In the genomic region with DNA sequence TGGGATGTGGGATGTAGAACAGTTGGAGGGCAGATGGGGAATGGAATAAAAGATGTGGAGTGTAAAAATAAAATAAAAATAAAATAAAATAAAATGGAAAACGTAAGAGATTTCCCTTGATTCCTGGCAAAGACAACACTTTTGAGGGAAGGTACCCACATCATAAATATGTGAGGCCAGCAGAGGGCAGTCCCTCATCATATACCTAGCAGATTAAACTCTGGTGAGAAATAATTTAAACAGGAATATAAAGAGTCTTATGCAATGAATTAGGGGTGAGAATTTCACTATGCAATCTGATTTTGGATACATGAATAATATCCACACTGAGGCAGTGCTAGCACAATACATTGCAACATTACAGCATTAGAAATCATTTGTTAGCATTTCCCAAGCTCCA, we compare ENCODE assay signal across 26 mouse cellular contexts. TPM values are rescaled to one million over a fixed set of nuclear protein-coding genes. Genes with fewer than 3 reads are reported as not detected.
"Had no signal": no experiment of that assay in that cellular context is flagged by ENCODE, and none has a peak within 500 bp of the region (broad histone marks: within the 10 kb centered on the region; RNA-seq: fewer than 3 reads in every experiment).

No protein-coding gene starts in this region.

- ATAC-seq: liver, embryonic 12.5 days; midbrain, embryonic 13.5 days; midbrain, embryonic 16.5 days had no signal

- H3K36me3 ChIP-seq: limb, embryonic 10.5 days; limb, embryonic 13.5 days; liver, embryonic 12.5 days; liver, embryonic 15.5 days; lung, embryonic 15.5 days; midbrain, embryonic 10.5 days; midbrain, embryonic 13.5 days had no signal

- H3K4me1 ChIP-seq: limb, embryonic 10.5 days; limb, embryonic 13.5 days; liver, embryonic 12.5 days; liver, embryonic 15.5 days; lung, embryonic 15.5 days; megakaryocyte, embryonic 14.5 days; midbrain, embryonic 10.5 days; midbrain, embryonic 13.5 days had no signal

- DNase-seq: kidney, postnatal 14 days; kidney, postnatal 4 days; layer of hippocampus, adult 9-11 months; liver; lung, adult 18-20 months; lung, postnatal 10 days; lung, postnatal 36 days; thymus, postnatal 25 days had no signal

- H3K27ac ChIP-seq: layer of hippocampus, adult 2 months; limb, embryonic 10.5 days; limb, embryonic 13.5 days; liver, embryonic 12.5 days; liver, embryonic 15.5 days; lung, embryonic 15.5 days; midbrain, embryonic 10.5 days; midbrain, embryonic 13.5 days had no signal

- H3K9ac ChIP-seq: limb, embryonic 13.5 days; liver, embryonic 12.5 days; liver, embryonic 15.5 days; lung, embryonic 15.5 days; midbrain, embryonic 13.5 days had no signal

- H3K4me3 ChIP-seq: layer of hippocampus, adult 2 months; limb, embryonic 10.5 days; limb, embryonic 13.5 days; liver, embryonic 12.5 days; liver, embryonic 15.5 days; lung, embryonic 15.5 days; megakaryocyte, embryonic 14.5 days; midbrain, embryonic 10.5 days; midbrain, embryonic 13.5 days had no signal

- H3K4me2 ChIP-seq: limb, embryonic 13.5 days; liver, embryonic 12.5 days; liver, embryonic 15.5 days; lung, embryonic 15.5 days; midbrain, embryonic 13.5 days had no signal

- H3K27me3 ChIP-seq: limb, embryonic 13.5 days; liver, embryonic 12.5 days; liver, embryonic 15.5 days; lung, embryonic 15.5 days; megakaryocyte, embryonic 14.5 days; midbrain, embryonic 13.5 days had no signal

- H3K9me3 ChIP-seq: limb, embryonic 10.5 days; limb, embryonic 13.5 days; liver, embryonic 12.5 days; liver, embryonic 15.5 days; lung, embryonic 15.5 days; megakaryocyte, embryonic 14.5 days; midbrain, embryonic 10.5 days; midbrain, embryonic 13.5 days had no signal

RNA-seq across cellular contexts. Expression of gene 5530400C23Rik, which starts 46.5 kb away (rescaled TPM):
- total RNA-seq: layer of hippocampus, adult 2 months; layer of hippocampus, postnatal 25 days; left cerebral cortex, adult 18-20 months; left cerebral cortex, postnatal 25 days had no signal
- polyA plus RNA-seq: kidney, embryonic 14.5 days; limb, embryonic 10.5 days; limb, embryonic 13.5 days; liver, embryonic 12.5 days; liver, embryonic 15.5 days; lung, embryonic 15.5 days; midbrain, embryonic 10.5 days; midbrain, embryonic 13.5 days; midbrain, embryonic 16.5 days; neural tube, embryonic 11.5 days; neural tube, embryonic 14.5 days; stomach, embryonic 14.5 days; thymus, postnatal 0 days had no signal
